Mouse (Mus musculus) inflammation-experienced regulatory T-cells (primary cell): ENCODE measurements around the gene Defb36. TPM values are rescaled to one million over a fixed set of nuclear protein-coding genes. Genes with fewer than 3 reads are reported as not detected.

Experiments used
- polyA plus RNA-seq, 2 experiments: library from polyadenylated mRNA; unstranded; fragments of 100-300 nt; shearing (Covaris generic); gene quantifications; one replicate each; pipeline ENCODE4 v1.2.1; 2017

Defb36 gene
- under 1 TPM in 1 of 2 experiments, not detected in 1; 0.86 TPM for polyA plus RNA-seq

GRCm38 (mm10) chr2:152604057-152604456 lies at the start of gene Defb36:
Defb36 (plus strand) TSS chr2:152604327.

DNA sequence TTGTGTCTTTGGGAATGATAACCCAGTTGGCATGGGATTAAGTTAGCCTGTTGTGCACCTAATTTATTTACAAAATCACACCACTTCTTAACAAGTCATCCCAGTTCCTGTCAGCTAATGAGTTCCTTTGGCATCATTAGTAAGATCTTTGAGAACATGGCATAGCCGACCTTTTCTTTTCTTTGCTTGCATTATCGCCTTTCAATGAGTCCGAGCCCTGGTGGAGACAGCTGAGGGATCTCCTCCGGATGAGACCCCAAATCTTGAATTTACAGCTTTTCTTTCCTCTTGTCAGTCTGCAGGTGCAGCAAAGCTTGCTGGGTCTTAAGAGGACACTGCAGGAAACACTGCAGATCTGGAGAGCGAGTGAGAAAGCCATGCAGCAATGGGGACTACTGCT lies 35.1 kb upstream of the Defb36 start, which contains the start of gene Gm17416:
Gm17416 (plus strand) TSS at position 301 of the 400 bp plus-strand sequence.

DNA sequence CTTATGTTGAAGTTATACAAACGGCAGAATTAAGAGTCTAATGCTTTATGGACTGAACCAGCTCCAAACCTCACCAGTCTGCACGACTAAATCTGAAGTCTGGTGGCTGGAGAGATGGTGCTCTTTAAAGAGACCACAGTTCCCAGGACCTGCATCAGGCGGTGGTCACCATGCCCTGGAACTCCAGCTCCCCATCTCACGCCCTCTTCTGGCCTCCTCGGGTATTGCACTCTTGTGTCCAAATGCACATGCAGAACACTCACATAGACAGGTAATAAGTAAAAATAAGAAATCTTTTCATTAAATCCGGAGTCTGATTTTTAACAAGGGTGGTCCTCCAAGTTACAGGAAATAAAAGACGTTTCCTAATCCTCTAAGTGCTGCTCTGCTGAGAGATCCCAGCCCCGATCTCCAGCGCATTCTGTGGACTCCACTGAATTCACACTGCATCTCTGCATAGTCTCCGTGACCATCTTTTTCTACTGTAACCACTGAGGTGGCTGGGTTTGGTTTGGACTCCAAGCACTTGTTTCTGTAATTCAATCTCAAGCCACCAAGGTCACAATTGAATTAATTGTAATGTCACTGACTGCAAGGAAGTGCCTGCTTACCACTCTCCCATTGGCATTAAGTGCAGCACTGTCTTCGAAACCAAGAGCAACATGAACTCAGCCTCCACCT lies 31.9 kb upstream of the Defb36 start, which contains the start of gene Defb21:
Defb21 (plus strand) TSS at position 631 of the 681 bp plus-strand sequence.

DNA sequence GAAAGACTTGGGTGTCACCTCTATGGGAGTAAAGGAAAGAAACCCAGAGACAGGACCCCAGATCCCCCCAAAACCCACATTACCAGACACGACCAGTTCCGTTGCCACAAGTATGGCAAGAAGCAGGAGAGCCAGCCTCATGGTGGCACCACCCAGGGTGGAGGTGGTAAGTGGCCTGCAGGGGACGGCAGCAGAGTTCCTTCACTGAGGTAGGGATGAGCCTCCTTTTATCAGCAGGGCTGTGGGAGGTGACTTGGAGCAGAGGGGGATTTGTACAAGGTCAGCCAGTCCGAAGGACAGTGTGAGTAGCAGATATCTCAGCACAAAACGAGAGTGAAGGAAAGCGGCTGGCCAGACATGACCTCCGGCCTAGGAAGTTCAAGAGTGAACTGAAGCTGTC lies 24.0 kb upstream of the Defb36 start, which contains the start of gene Defb19:
Defb19 (minus strand) TSS at position 206 of the 400 bp plus-strand sequence.

GRCm38 (mm10) chr2:152599299-152599698 lies 4.8 kb upstream of the Defb36 start, which contains the start of gene Defb45:
Defb45 (minus strand) TSS chr2:152599399.

DNA sequence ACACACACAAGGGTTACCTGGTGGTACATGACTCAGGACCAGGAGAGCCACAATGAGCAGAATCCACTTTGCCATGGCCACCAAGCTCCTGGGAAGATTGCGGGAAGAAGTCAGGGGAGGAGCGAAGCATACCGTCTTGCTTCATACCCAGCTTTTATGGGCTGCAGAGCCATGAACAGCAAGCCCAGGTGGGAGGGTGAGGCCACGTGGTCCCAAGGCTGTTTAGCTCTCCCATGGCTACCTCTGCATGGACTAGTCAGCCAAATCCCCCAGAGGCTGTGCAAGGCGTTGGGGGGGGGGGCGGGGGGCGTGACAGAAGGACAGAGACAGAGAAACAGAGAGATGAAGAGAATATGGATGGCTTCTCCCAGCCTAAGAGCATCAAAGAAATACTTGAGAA lies 18.8 kb downstream of the Defb36 start, which contains the start of gene Defb25:
Defb25 (minus strand) TSS at position 101 of the 400 bp plus-strand sequence.

GRCm38 (mm10) chr2:152626774-152627591 lies 22.9 kb downstream of the Defb36 start, which contains the start of gene Rem1:
Rem1 (plus strand) TSS chr2:152626951.

Other genes with a start within 250 kb of the Defb36 start
- 1 to 10 TPM in 1 of 2 experiments, not detected in 1; 1.7 TPM for gene Nrsn2, start 227.7 kb upstream of the Defb36 start, polyA plus RNA-seq
- gene Sox12, start 206.3 kb upstream of the Defb36 start, polyA plus RNA-seq: 1 to 10 TPM in 1 of 2 experiments, under 1 TPM in 1; 0.96 to 1.0 TPM
- 1 to 10 TPM; 3.2 to 5.2 TPM for gene Zcchc3, start 189.3 kb upstream of the Defb36 start, polyA plus RNA-seq
- under 1 TPM in 1 of 2 experiments, not detected in 1; 0.32 TPM for gene 6820408C15Rik, start 188.7 kb upstream of the Defb36 start, polyA plus RNA-seq
- not detected for gene Defb23, start 139.7 kb upstream of the Defb36 start, polyA plus RNA-seq
- not detected for gene Defb20, start 127.3 kb upstream of the Defb36 start, polyA plus RNA-seq
- under 1 TPM in 1 of 2 experiments, not detected in 1; 0.93 TPM for gene Defb22, start 114.2 kb upstream of the Defb36 start, polyA plus RNA-seq
- gene Defb26, start 92.6 kb upstream of the Defb36 start, polyA plus RNA-seq: not detected
- gene Defb28, start 86.1 kb upstream of the Defb36 start, polyA plus RNA-seq: not detected
- gene Defb29, start 64.2 kb upstream of the Defb36 start, polyA plus RNA-seq: not detected
- gene Gm17416, start 35.0 kb upstream of the Defb36 start, polyA plus RNA-seq: not detected
- gene Defb21, start 31.6 kb upstream of the Defb36 start, polyA plus RNA-seq: not detected
- 1 to 10 TPM in 1 of 2 experiments, not detected in 1; 1.0 TPM for gene Defb19, start 24.0 kb upstream of the Defb36 start, polyA plus RNA-seq
- gene Defb45, start 4.9 kb upstream of the Defb36 start, polyA plus RNA-seq: not detected
- gene Defb25, start 18.7 kb downstream of the Defb36 start, polyA plus RNA-seq: not detected
- not detected for gene Rem1, start 22.6 kb downstream of the Defb36 start, polyA plus RNA-seq
- gene H13, start 65.1 kb downstream of the Defb36 start, polyA plus RNA-seq: 100 to 1,000 TPM; 196 to 218 TPM
- 10 to 100 TPM in 1 of 2 experiments, 1 to 10 TPM in 1; 4.9 to 10.2 TPM for gene Mcts2, start 82.7 kb downstream of the Defb36 start, polyA plus RNA-seq
- under 1 TPM; 0.40 to 0.46 TPM for gene Id1, start 131.9 kb downstream of the Defb36 start, polyA plus RNA-seq
- 1 to 10 TPM in 1 of 2 experiments, under 1 TPM in 1; 0.36 to 1.8 TPM for gene Cox4i2, start 149.8 kb downstream of the Defb36 start, polyA plus RNA-seq
- 10 to 100 TPM; 39.2 to 67.9 TPM for gene Bcl2l1, start 227.4 kb downstream of the Defb36 start, polyA plus RNA-seq
- 1 to 10 TPM; 2.2 to 3.7 TPM for gene Tpx2, start 243.6 kb downstream of the Defb36 start, polyA plus RNA-seq